Mouse (Mus musculus) hindbrain, embryonic 15.5 days (tissue): ENCODE measurements around the gene Mrpl2. TPM values are rescaled to one million over a fixed set of nuclear protein-coding genes. Genes with fewer than 3 reads are reported as not detected.

Experiments
- ATAC-seq: fragments of 200-750 bp; cut with Nextera tagmentation; 2 replicates; pipeline ENCODE4 v1.8.0; 2017; ENCODE audit warnings: low read depth, moderate number of reproducible peaks, moderate TSS enrichment; ENCODE audit not compliant: low FRiP score
- H3K27ac ChIP-seq: fragments of 300-500 bp; sonication (generic); replicated peaks from 2 replicates; pipeline ENCODE4 v1.5.1; 2015; ENCODE audit warnings: mild to moderate bottlenecking, inconsistent platforms
- H3K27me3 ChIP-seq: fragments of 300-500 bp; sonication (generic); 2 replicates; pipeline ENCODE4 v1.6.1; 2015; ENCODE audit warnings: control low read depth, inconsistent platforms
- H3K36me3 ChIP-seq: fragments of 300-500 bp; sonication (generic); 2 replicates; pipeline ENCODE4 v1.6.1; 2015; ENCODE audit warnings: control low read depth, inconsistent platforms
- H3K4me1 ChIP-seq: fragments of 300-500 bp; sonication (generic); replicated peaks from 2 replicates; pipeline ENCODE4 v1.6.1; 2015; ENCODE audit warnings: control low read depth, inconsistent platforms
- H3K4me2 ChIP-seq: fragments of 300-500 bp; sonication (generic); 2 replicates; pipeline ENCODE4 v1.6.1; 2015; ENCODE audit warnings: moderate library complexity, mild to moderate bottlenecking, inconsistent platforms
- H3K4me3 ChIP-seq: fragments of 300-500 bp; sonication (generic); 2 replicates; pipeline ENCODE4 v1.5.1; 2015; ENCODE audit warnings: mild to moderate bottlenecking, inconsistent platforms
- H3K9ac ChIP-seq: fragments of 300-500 bp; sonication (generic); 2 replicates; pipeline ENCODE4 v1.6.1; 2015; ENCODE audit warnings: inconsistent platforms
- H3K9me3 ChIP-seq: fragments of 300-500 bp; sonication (generic); 2 replicates; pipeline ENCODE4 v1.6.1; 2016; ENCODE audit warnings: control low read depth, inconsistent platforms
- WGBS: fragments of 180-500 bp; shearing (Covaris S2); methylation state at CpG from one replicate; pipeline ENCODE4 v1.1.7; 2015; 5-methylcytosine and 5-hydroxymethylcytosine counted together
- polyA plus RNA-seq: library from polyadenylated mRNA; unstranded; fragments of >200 nt; fragmentation: Nextera tagmentation; extraction: Ambion mirVana; gene quantifications from 2 replicates; pipeline ENCODE4 v1.2.1, GENCODE M21; 2015

The Mrpl2 gene
- polyA plus RNA-seq, 1 experiment from 2014 or later: 64.3 TPM

DNA sequence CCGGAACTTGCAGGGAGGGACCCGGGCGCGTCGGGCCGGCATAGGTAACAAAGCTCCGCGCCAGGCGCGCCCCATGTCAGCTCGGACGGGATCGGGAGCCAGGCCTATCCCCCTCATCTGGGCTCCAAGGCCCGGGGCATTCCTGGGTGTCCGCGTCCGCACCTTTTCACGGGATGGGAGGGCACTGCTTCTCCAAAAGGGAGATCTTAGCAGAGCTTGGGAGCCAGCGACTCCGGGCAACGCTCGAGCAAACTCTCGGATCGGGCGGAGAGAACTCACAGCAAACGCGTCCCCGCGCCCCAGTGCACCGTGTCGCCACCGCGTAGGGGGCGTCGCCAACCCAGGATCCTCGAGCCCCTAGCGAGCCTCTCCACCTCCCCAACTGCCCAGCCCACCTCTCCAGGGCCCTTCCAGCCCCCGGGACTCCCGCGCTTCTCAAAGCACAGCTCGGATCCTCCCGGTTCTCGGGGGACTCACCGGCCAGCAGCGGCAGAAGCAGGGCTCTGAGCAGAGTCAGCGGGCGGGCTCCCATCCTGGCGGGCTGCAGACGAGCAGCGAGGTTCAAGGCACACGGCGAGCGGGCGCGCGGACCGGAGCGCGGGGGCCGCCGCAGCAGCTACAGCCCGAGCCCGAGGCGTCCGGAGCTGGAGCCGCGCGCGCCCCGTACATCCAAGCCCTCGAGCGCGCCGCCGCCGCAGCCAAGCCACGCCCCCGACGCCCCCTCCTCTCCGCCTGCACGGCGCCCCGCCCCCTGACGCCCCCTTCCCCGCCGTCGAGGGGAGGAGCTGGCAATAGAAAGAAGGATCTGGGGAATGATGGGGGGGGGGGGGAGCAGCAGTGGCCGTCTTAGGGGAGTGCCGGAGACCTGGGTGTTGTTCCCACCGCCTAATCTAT lies 17.0 kb upstream of the Mrpl2 start, which contains the start of gene Ptk7:
TSS of gene Ptk7 (minus strand) at position 714 of the 894 bp plus-strand sequence.
- Histone ChIP-seq H3K4me3 (peak within 1 kb of the TSS; percentile 58), H3K4me2 (peak within 1 kb of the TSS; percentile 73), H3K36me3 (peaks cover 16% of the 10 kb centered on the region), H3K9me3 (no peaks in the 10 kb centered on the region), H3K4me1 (peaks cover 37% of the 10 kb centered on the region), H3K27ac (peak within 1 kb of the TSS; percentile 86), H3K27me3 (no peaks in the 10 kb centered on the region), H3K9ac (peak within 1 kb of the TSS; percentile 73)
- WGBS: under 1% methylated on average over 61 of the region's 90 CpGs
- peak; percentile 79 for ATAC-seq

DNA sequence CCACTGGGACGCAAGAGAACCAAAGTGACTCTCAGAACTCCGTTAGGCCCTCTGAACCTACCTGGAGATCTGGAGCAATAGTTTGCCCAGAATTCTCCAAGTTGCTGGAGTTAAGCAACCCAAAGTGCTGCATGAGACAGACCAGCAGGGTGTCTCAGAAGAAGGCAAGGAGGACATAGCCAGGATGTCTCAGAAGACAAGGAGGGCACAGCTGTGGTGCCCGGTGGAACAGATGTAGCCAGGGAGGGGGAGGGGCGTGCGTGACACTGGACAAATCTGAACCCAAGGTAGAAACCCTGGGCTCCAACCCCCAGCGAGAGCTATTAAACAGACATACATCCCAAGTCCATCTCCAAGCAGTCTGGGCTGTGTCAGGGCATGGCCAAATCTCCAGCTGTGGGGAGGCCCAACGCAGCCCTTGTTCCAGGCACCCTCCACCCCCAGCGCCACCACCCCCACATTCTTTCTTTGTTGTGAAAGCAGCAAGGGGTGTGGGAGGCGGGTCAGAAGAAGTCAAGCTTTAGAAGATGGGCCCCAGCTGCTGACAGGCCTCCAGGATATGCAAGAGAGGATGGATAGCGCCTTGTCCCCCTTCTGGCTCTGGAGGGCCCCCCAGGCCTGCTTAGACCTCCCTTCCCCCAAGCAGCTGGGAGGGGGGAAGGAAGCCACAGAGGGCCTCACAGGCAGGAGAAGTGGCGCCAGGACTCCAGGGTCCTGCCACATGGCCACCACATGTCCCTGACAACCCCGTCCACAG lies 16.2 kb upstream of the Mrpl2 start:
- peaks cover 16% of the 10 kb centered on the region for H3K36me3 ChIP-seq
- peak overlapping the region; percentile 73; the same call in 1 of the 2 replicates for H3K9ac ChIP-seq
- H3K9me3 ChIP-seq: no peaks in the 10 kb centered on the region
- peak overlapping the region; percentile 58 for H3K4me3 ChIP-seq
- 10% methylated on average over 12 of the region's 12 CpGs for WGBS
- ATAC-seq: peak; percentile 29
- peak overlapping the region; percentile 73 for H3K4me2 ChIP-seq
- no peaks in the 10 kb centered on the region for H3K27me3 ChIP-seq
- H3K27ac ChIP-seq: peak overlapping the region; percentile 86
- H3K4me1 ChIP-seq: peaks cover 29% of the 10 kb centered on the region

DNA sequence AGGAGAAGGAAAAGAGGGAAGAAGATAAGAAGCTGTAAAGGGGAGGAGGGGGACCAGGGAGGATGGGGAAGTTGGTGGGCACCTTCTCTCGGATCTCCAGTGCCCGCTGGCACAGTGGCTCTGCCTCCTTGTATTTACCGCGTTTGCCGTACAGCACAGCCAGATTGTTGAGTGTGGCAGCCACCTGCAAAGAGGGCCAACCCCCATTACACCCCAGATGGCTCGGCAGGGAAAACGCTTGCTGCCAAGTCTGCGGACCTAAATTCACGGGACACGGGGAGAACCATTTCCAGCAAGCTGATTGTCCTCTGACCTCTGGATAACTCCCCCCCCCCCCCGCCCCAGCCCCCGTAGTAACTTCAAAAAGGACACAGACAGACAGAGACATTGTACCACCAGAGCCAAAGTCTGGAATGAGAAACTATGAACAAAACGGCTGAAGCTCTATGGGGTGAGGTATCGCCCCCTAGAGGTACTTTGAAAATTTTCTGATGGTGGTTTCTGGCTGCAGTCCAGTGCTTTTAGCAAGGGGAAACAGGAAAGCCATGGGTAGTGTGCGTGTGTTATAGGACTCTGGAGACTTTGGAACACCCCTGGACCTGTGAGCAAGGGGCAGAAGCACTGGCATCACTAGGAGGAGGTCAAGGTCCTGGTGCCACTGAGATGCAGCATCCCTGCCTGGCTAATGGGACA lies 9.1 kb upstream of the Mrpl2 start:
- peaks cover 36% of the 10 kb centered on the region for H3K36me3 ChIP-seq
- no peaks in the 10 kb centered on the region for H3K27me3 ChIP-seq
- H3K9me3 ChIP-seq: no peaks in the 10 kb centered on the region
- no peak overlapping the region for H3K4me3 ChIP-seq
- H3K4me1 ChIP-seq: peaks cover 8% of the 10 kb centered on the region; the same call in 1 of the 2 replicates
- no peak overlapping the region for H3K27ac ChIP-seq
- 18% methylated on average over 15 of the region's 15 CpGs for WGBS
- H3K9ac ChIP-seq: no peak overlapping the region
- H3K4me2 ChIP-seq: peak overlapping the region; percentile 40
- no peak for ATAC-seq

DNA sequence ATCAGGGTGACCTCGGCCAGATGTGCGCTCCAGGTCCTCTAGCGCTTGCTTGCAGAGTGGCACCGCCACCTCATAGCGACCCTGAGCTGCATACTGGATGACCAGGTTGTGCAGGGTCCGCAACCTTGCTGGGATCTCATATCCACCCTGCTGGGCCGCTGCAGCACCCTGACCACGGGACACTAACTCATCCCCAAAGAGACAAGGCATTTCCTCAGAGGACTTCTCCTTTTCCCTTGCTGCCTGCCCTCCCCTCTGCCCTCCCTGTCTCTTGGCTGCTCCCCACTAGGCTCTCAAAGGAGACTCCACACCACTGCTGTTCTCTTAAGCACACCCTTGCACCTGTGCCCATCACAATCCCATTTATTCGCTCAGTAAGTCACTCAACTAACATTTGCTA lies 6.1 kb upstream of the Mrpl2 start:
- Histone ChIP-seq H3K9me3 (no peaks in the 10 kb centered on the region), H3K9ac (no peak overlapping the region), H3K4me1 (peaks cover 18% of the 10 kb centered on the region), H3K4me3 (no peak overlapping the region), H3K27ac (no peak overlapping the region), H3K27me3 (no peaks in the 10 kb centered on the region), H3K4me2 (no peak overlapping the region), H3K36me3 (peaks cover 27% of the 10 kb centered on the region; the same call in 1 of the 2 replicates)
- WGBS: 87% methylated on average over 9 of the region's 9 CpGs
- ATAC-seq: no peak

DNA sequence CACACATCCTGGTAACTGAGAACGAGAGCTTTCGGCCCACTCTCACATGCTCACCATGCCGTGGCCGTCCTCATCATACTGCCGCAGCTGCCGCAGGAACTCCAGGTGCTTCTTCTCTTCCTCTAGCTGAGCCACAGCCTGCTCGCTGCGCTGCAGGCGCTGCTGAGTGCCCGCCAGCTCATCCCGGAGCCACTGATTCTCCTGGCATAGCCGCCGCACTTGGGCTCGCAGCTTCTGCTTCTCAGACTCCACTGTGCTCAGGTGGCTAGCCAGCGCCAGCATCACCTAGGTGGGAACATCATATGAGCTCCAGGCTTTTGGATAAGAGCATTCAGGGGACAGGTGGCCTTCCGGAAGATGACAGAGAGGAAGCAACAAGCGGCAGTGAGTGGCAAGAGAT lies 4.0 kb upstream of the Mrpl2 start:
- 95% methylated on average over 17 of the region's 17 CpGs for WGBS

DNA sequence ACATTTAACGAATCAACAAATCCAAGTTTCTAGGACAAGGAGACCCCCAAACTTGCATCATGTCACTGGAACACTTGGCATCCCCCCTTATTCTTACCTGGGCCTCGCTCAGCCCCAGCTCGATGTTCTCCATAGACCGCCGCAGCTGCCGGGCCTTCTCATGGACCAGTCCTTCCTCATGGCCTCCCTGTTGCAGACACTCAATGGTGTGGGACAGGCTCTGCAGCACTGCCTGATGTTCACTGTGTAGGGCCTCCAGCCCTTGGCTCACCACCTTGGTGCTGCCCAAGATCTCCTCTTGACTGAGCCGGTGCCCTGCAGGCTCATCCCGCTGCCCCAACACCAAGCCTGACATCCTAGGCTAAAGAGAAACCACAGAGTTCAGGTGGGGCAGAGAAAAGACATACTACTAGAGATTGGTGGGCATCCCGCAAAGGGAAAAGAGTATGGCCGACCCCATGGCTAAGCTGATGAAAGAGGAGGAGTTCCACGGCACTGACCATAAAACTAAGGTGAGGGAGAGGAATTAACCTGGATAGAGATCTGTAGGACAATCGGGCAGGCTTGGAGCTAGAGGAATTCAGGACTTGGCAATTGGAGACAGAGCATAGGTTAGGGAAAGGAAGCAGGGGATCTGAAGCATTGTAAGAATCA lies 1.8 kb upstream of the Mrpl2 start:
- H3K27ac ChIP-seq: no peak overlapping the region
- H3K27me3 ChIP-seq: no peaks in the 10 kb centered on the region
- WGBS: 92% methylated on average over 12 of the region's 12 CpGs
- H3K4me3 ChIP-seq: peak overlapping the region; percentile 72
- ATAC-seq: no peak
- H3K36me3 ChIP-seq: peaks cover 20% of the 10 kb centered on the region; the same call in 1 of the 2 replicates
- H3K9ac ChIP-seq: peak overlapping the region; percentile 68
- peak overlapping the region; percentile 80 for H3K4me2 ChIP-seq
- no peaks in the 10 kb centered on the region for H3K9me3 ChIP-seq
- peaks cover 26% of the 10 kb centered on the region for H3K4me1 ChIP-seq

More for the DNA sequence above, 4.0 kb upstream of the Mrpl2 start:
- no peak for ATAC-seq
- no peaks in the 10 kb centered on the region for H3K9me3 ChIP-seq
- no peaks in the 10 kb centered on the region for H3K27me3 ChIP-seq
- H3K9ac ChIP-seq: no peak overlapping the region
- H3K4me1 ChIP-seq: peaks cover 22% of the 10 kb centered on the region
- H3K4me2 ChIP-seq: no peak overlapping the region
- no peak overlapping the region for H3K27ac ChIP-seq
- no peak overlapping the region for H3K4me3 ChIP-seq
- H3K36me3 ChIP-seq: peaks cover 23% of the 10 kb centered on the region; the same call in 1 of the 2 replicates

DNA sequence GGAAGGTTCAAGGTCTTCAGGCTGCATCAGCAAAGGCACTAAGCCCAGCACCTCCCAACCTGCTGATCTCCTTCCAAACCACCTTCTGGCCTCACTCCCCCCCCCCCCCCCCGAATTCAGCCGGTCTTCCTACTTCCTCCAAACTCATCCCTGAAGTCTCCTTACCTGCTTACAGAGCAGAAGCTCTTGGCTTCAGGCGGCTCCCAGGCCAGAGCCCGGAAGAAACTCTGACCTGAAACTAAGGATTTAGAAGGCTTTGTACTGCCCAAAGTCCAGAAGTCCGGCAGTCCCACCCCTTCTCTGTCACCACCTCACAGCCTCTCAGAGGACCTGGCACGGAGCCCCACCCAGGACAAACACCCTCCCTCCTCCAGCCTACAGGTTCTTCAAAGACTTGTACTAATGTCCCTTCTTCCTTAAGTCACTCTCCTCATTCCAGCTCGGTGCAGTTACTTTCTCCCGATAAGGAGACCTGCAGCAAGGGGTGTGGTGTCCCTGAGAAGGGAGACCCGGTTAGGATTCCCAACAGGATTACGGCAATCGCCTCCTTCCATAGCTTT lies 1.0 kb upstream of the Mrpl2 start:
- Histone ChIP-seq H3K36me3 (peaks cover 14% of the 10 kb centered on the region; the same call in 1 of the 2 replicates), H3K9ac (peak overlapping the region; percentile 68), H3K4me1 (peaks cover 33% of the 10 kb centered on the region), H3K27ac (peak overlapping the region; percentile 47), H3K27me3 (no peaks in the 10 kb centered on the region), H3K9me3 (no peaks in the 10 kb centered on the region), H3K4me3 (peak overlapping the region; percentile 72), H3K4me2 (peak overlapping the region; percentile 80)
- peak; percentile 13; the same call in 1 of the 2 replicates for ATAC-seq
- 11% methylated on average over 11 of the region's 11 CpGs for WGBS

DNA sequence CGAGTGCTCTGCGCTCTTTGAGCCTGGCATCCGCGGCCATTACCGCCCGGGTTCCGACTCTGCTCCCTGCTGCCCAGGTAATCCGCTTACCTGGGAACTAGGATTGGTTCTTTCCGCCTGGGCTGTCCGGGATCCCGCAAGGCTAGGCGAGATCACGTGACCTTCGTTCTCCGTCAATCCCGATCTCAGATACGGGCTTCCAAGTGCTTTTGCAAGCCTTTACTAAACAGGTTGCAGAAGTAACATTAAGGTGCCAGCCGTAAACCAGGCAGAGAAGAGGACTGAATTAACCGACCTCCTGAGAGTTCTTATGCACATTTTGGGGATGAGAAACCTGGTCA lies 263 bp downstream of the Mrpl2 start:
- H3K9ac ChIP-seq: peak overlapping the region; percentile 80
- H3K27ac ChIP-seq: peak overlapping the region; percentile 93
- H3K9me3 ChIP-seq: no peaks in the 10 kb centered on the region
- H3K4me3 ChIP-seq: peak overlapping the region; percentile 72
- ATAC-seq: peak; percentile 23; the same call in 1 of the 2 replicates
- peak overlapping the region; percentile 72 for H3K4me2 ChIP-seq
- 0 out of 2 replicates have a peak, but pooled peaks cover 4% of the 10 kb centered on the region for H3K36me3 ChIP-seq
- H3K27me3 ChIP-seq: no peaks in the 10 kb centered on the region
- WGBS: 0% methylated on average over 19 of the region's 19 CpGs
- peaks cover 38% of the 10 kb centered on the region for H3K4me1 ChIP-seq

DNA sequence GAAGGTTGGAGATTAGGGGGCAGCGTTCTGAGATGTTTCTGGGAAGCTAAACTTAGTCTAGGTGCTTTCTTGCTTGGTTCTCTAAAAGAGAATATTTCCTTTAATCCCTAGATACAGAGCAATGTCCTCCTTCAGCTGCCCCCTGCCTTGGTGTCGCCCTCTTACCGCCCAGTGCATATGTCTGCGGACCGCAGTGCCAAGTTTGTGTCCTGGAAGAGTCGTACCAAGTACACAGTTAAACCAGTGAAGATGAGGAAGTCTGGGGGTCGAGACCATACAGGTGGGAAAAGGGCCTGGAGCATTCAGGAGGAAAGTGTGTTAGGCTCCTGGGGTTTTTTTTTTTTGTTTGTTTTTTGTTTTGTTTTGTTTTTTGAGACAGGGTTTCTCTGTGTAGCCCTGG lies 1.2 kb downstream of the Mrpl2 start:
- Histone ChIP-seq H3K4me2 (no peak overlapping the region), H3K27me3 (no peaks in the 10 kb centered on the region), H3K9ac (no peak overlapping the region), H3K36me3 (0 out of 2 replicates have a peak, but pooled peaks cover 4% of the 10 kb centered on the region), H3K4me1 (peaks cover 48% of the 10 kb centered on the region), H3K9me3 (no peaks in the 10 kb centered on the region), H3K4me3 (no peak overlapping the region), H3K27ac (no peak overlapping the region)
- 93% methylated on average over 7 of the region's 7 CpGs for WGBS
- no peak for ATAC-seq

DNA sequence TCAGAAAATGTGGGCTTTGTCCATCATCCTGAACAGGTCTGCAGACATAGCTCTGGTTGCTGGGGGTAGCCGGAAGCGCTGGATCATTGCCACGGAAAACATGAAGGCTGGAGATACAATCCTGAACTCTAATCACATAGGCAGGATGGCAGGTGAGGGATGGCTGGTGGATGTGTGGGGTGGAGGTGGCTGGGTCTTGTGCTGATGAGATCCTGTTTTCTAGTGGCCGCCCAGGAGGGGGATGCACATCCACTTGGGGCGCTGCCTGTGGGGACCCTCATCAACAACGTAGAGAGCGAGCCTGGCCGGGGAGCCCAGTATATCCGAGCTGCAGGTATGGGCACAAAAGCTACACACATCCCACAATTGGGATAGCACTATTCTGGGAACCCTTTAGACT lies 2.4 kb downstream of the Mrpl2 start:
- Histone ChIP-seq H3K4me2 (no peak overlapping the region), H3K36me3 (peaks cover 15% of the 10 kb centered on the region), H3K9me3 (no peaks in the 10 kb centered on the region), H3K4me3 (no peak overlapping the region), H3K27ac (no peak overlapping the region), H3K27me3 (no peaks in the 10 kb centered on the region), H3K4me1 (peaks cover 58% of the 10 kb centered on the region), H3K9ac (no peak overlapping the region)
- 93% methylated on average over 9 of the region's 9 CpGs for WGBS
- no peak for ATAC-seq

DNA sequence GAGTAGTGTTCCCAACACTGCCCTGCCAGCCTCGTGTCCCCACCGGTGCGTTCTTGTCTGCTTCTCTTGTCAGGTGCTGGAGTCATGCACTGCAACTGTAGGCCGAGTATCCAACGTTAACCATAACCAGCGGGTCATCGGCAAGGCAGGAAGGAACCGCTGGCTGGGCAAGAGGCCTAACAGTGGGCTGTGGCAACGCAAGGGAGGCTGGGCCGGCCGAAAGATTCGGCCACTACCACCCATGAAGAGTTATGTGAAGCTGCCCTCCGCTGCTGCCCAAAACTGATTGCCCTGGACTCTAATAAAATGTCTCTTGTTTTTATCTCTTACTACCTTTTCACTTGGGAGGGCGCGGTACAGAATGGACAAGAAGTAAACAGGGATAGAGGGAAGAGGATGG lies 3.8 kb downstream of the Mrpl2 start:
- peaks cover 50% of the 10 kb centered on the region for H3K4me1 ChIP-seq
- peak overlapping the region; percentile 86 for H3K9ac ChIP-seq
- WGBS: 31% methylated on average over 15 of the region's 15 CpGs
- no peaks in the 10 kb centered on the region for H3K27me3 ChIP-seq
- H3K36me3 ChIP-seq: peaks cover 29% of the 10 kb centered on the region
- ATAC-seq: no peak
- peak overlapping the region; percentile 95 for H3K27ac ChIP-seq
- H3K4me2 ChIP-seq: peak overlapping the region; percentile 90
- H3K9me3 ChIP-seq: no peaks in the 10 kb centered on the region
- peak overlapping the region; percentile 57 for H3K4me3 ChIP-seq
